Mouse (Mus musculus) kidney, embryonic 16.5 days (tissue): Measurements from ENCODE around the gene Apoa2. TPM values are rescaled to one million over a fixed set of nuclear protein-coding genes. Genes with fewer than 3 reads are reported as not detected.

Experiments used
- ATAC-seq: fragments of 200-750 bp; cut with Nextera tagmentation; 2 replicates; pipeline ENCODE4 v1.8.0; 2017; ENCODE audit warnings: moderate TSS enrichment; ENCODE audit not compliant: low FRiP score, low TSS enrichment
- H3K27ac ChIP-seq: fragments of 300-500 bp; sonication (generic); 2 replicates; pipeline ENCODE4 v1.5.1; 2014; ENCODE audit warnings: low read length
- H3K27me3 ChIP-seq: fragments of 300-500 bp; sonication (generic); 2 replicates; pipeline ENCODE4 v1.6.1; 2014; ENCODE audit warnings: low read length, control low read depth, mixed read lengths; ENCODE audit not compliant: insufficient read depth
- H3K36me3 ChIP-seq: fragments of 300-500 bp; sonication (generic); 2 replicates; pipeline ENCODE4 v1.6.1; 2014; ENCODE audit warnings: low read length, control low read depth, mixed read lengths; ENCODE audit not compliant: insufficient read depth
- H3K4me1 ChIP-seq: fragments of 300-500 bp; sonication (generic); 2 replicates; pipeline ENCODE4 v1.6.1; 2014; ENCODE audit warnings: low read length, control low read depth, mixed read lengths; ENCODE audit not compliant: insufficient read depth
- H3K4me2 ChIP-seq: fragments of 300-500 bp; sonication (generic); replicated peaks from 2 replicates; pipeline ENCODE4 v1.6.1; 2014; ENCODE audit warnings: low read depth, low read length
- H3K4me3 ChIP-seq: fragments of 300-500 bp; sonication (generic); 2 replicates; pipeline ENCODE4 v1.5.1; 2014; ENCODE audit warnings: mild to moderate bottlenecking, low read length
- H3K9ac ChIP-seq: fragments of 300-500 bp; sonication (generic); replicated peaks from 2 replicates; pipeline ENCODE4 v1.6.1; 2014; ENCODE audit warnings: low read length
- H3K9me3 ChIP-seq: fragments of 300-500 bp; sonication (generic); 2 replicates; pipeline ENCODE4 v1.6.1; 2016; ENCODE audit warnings: low read length, control low read depth
- WGBS: fragments of 180-500 bp; shearing (Covaris S2); extraction: QIAGEN DNeasy Blood & Tissue Kit; methylation state at CpG from one replicate; pipeline ENCODE4 v1.1.7; 2014; 5-methylcytosine and 5-hydroxymethylcytosine counted together
- polyA plus RNA-seq: library from polyadenylated mRNA; unstranded; fragments of >200 nt; fragmentation: Nextera tagmentation; extraction: Ambion mirVana; gene quantifications from 2 replicates; pipeline ENCODE4 v1.2.1, GENCODE M21; 2015

Apoa2 gene
- polyA plus RNA-seq, 1 experiment from 2014 or later: 32.2 TPM

GRCm38 (mm10) chr1:171275144-171275734, 50.4 kb downstream of the Apoa2 start:
- H3K36me3 ChIP-seq: peaks cover 58% of the 10 kb centered on the region

More at GRCm38 (mm10) chr1:171275144-171275734, 50.4 kb downstream of the Apoa2 start:
- Histone ChIP-seq H3K27me3 (no peaks in the 10 kb centered on the region), H3K9me3 (no peaks in the 10 kb centered on the region), H3K4me2 (no peak overlapping the region), H3K4me3 (no peak overlapping the region), H3K9ac (no peak overlapping the region), H3K27ac (no peak overlapping the region), H3K4me1 (peaks cover 18% of the 10 kb centered on the region)
- ATAC-seq: no peak
- WGBS: 90% methylated on average over 11 of the region's 11 CpGs

Other genes with a start within 250 kb of the Apoa2 start
- 2.6 and 3.9 TPM in 2 replicates for gene Fcgr2b, start 248.5 kb upstream of the Apoa2 start, polyA plus RNA-seq
- 0.87 and 1.3 TPM in 2 replicates for gene Fcgr4, start 206.1 kb upstream of the Apoa2 start, polyA plus RNA-seq
- 8.8 and 9.0 TPM in 2 replicates for gene Fcgr3, start 160.1 kb upstream of the Apoa2 start, polyA plus RNA-seq
- gene Cfap126, start 111.1 kb upstream of the Apoa2 start, polyA plus RNA-seq: 2.9 and 3.0 TPM in 2 replicates
- gene Sdhc, start 74.5 kb upstream of the Apoa2 start, polyA plus RNA-seq: 340 TPM in 2 replicates
- 0.57 and 0.68 TPM in 2 replicates for gene Mpz, start 74.3 kb upstream of the Apoa2 start, polyA plus RNA-seq
- gene Pcp4l1, start 28.8 kb upstream of the Apoa2 start, polyA plus RNA-seq: 3.7 and 5.1 TPM in 2 replicates
- gene Nr1i3, start 11.1 kb upstream of the Apoa2 start, polyA plus RNA-seq: 0.67 and 0.89 TPM in 2 replicates
- gene Tomm40l, start 2.5 kb upstream of the Apoa2 start, polyA plus RNA-seq: 40.6 and 44.1 TPM in 2 replicates
- gene Fcer1g, start 9.3 kb downstream of the Apoa2 start, polyA plus RNA-seq: 35.0 and 37.2 TPM in 2 replicates
- 13.4 and 15.2 TPM in 2 replicates for gene Adamts4, start 25.4 kb downstream of the Apoa2 start, polyA plus RNA-seq
- gene Ndufs2, start 26.3 kb downstream of the Apoa2 start, polyA plus RNA-seq: 311 and 368 TPM in 2 replicates
- gene B4galt3, start 45.3 kb downstream of the Apoa2 start, polyA plus RNA-seq: 92.2 and 99.1 TPM in 2 replicates
- gene Ppox, start 56.1 kb downstream of the Apoa2 start, polyA plus RNA-seq: 69.2 and 77.2 TPM in 2 replicates
- gene Usp21, start 62.9 kb downstream of the Apoa2 start, polyA plus RNA-seq: 101 and 103 TPM in 2 replicates
- gene Ufc1, start 70.0 kb downstream of the Apoa2 start, polyA plus RNA-seq: 102 and 111 TPM in 2 replicates
- 57.0 and 59.5 TPM in 2 replicates for gene Dedd, start 104.1 kb downstream of the Apoa2 start, polyA plus RNA-seq
- gene Nit1, start 120.6 kb downstream of the Apoa2 start, polyA plus RNA-seq: 60.6 and 63.3 TPM in 2 replicates
- 99.2 and 103 TPM in 2 replicates for gene Pfdn2, start 120.6 kb downstream of the Apoa2 start, polyA plus RNA-seq
- 4.2 and 4.3 TPM in 2 replicates for gene Klhdc9, start 135.7 kb downstream of the Apoa2 start, polyA plus RNA-seq
- 4.7 and 4.8 TPM in 2 replicates for gene Nectin4, start 145.0 kb downstream of the Apoa2 start, polyA plus RNA-seq
- 1.1 and 1.6 TPM in 2 replicates for gene Arhgap30, start 163.9 kb downstream of the Apoa2 start, polyA plus RNA-seq
- 84.8 and 90.9 TPM in 2 replicates for gene Usf1, start 186.3 kb downstream of the Apoa2 start, polyA plus RNA-seq
- gene Tstd1, start 193.8 kb downstream of the Apoa2 start, polyA plus RNA-seq: 6.6 and 7.0 TPM in 2 replicates
- gene F11r, start 212.5 kb downstream of the Apoa2 start, polyA plus RNA-seq: 156 and 167 TPM in 2 replicates